Mouse (Mus musculus) kidney, adult 2 months (tissue): ENCODE measurements at regions not wholly inside any gene's neighbourhood (a gene's known extent, or its start where the extent isn't known, plus 50 kb on each side); places are given as distances from the start of the nearest gene placed in this dataset.
"Not testable (repeated sequence)": the region's sequence is repeated elsewhere in the genome, so short reads cannot be mapped to it uniquely, and the experiment has no call there.

Source experiments
- DNase-seq: peaks from one replicate; pipeline ENCODE4 v3.0.0; 2021
- H3K27ac ChIP-seq: fragments of 200-500 bp; 2 replicates; pipeline ENCODE4 v1.5.1; 2012; ENCODE audit warnings: low read depth, low read length, control low read depth, inconsistent platforms; ENCODE audit not compliant: insufficient read depth
- H3K27me3 ChIP-seq: fragments of 200-500 bp; replicated peaks from 2 replicates; pipeline ENCODE4 v1.6.1; 2012; ENCODE audit warnings: mild to moderate bottlenecking, moderate library complexity, low read length, inconsistent platforms; ENCODE audit not compliant: control insufficient read depth, insufficient read depth
- H3K36me3 ChIP-seq: fragments of 200-500 bp; 2 replicates; pipeline ENCODE4 v1.6.1; 2012; ENCODE audit warnings: mild to moderate bottlenecking, moderate library complexity, low read length, inconsistent platforms; ENCODE audit not compliant: control insufficient read depth, insufficient read depth
- H3K4me1 ChIP-seq: fragments of 200-500 bp; 2 replicates; pipeline ENCODE4 v1.6.1; 2011; ENCODE audit warnings: low read length; ENCODE audit not compliant: control insufficient read depth, insufficient read depth
- H3K4me3 ChIP-seq: fragments of 200-500 bp; 2 replicates; pipeline ENCODE4 v1.5.1; 2011; ENCODE audit warnings: mild to moderate bottlenecking, low read depth, low read length, control low read depth; ENCODE audit not compliant: insufficient read depth
- CTCF ChIP-seq: fragments of 200-500 bp; conservative IDR thresholded peaks from 2 replicates; pipeline ENCODE4 v1.5.1; 2011; ENCODE audit warnings: low read depth, mild to moderate bottlenecking, control low read depth, low read length, moderate library complexity, mixed read lengths; ENCODE audit not compliant: insufficient read depth, insufficient read length
- POLR2A ChIP-seq: fragments of 200-500 bp; IDR thresholded peaks from one replicate; pipeline ENCODE4 v1.6.1; 2011; ENCODE audit warnings: low read depth, low read length, control low read depth
- WGBS: fragments of 180-500 bp; shearing (Covaris S2); methylation state at CpG from one replicate; pipeline ENCODE4 v1.1.7; 2018; 5-methylcytosine and 5-hydroxymethylcytosine counted together

GRCm38 (mm10) chr10:10185298-10185883, 284.5 kb upstream of the Stxbp5 start:
- no peaks in the 10 kb centered on the region for H3K4me1 ChIP-seq
- H3K27me3 ChIP-seq = no peaks in the 10 kb centered on the region; the same call in 1 of the 2 replicates
- DNase-seq = no peak
- TF ChIP-seq POLR2A = no peak
- no peak for TF ChIP-seq CTCF
- 78% methylated on average over 8 of the region's 8 CpGs for WGBS
- H3K27ac ChIP-seq = no peak overlapping the region
- no peaks in the 10 kb centered on the region for H3K36me3 ChIP-seq
- no peak overlapping the region for H3K4me3 ChIP-seq

GRCm38 (mm10) chr10:10184386-10184785, 283.5 kb upstream of the Stxbp5 start:
- no peaks in the 10 kb centered on the region for H3K36me3 ChIP-seq
- H3K27me3 ChIP-seq = no peaks in the 10 kb centered on the region; the same call in 1 of the 2 replicates
- H3K27ac ChIP-seq = no peak overlapping the region
- H3K4me3 ChIP-seq = no peak overlapping the region
- no peak for DNase-seq
- no peak for TF ChIP-seq CTCF
- WGBS = 51% methylated on average over 5 of the region's 5 CpGs
- no peaks in the 10 kb centered on the region for H3K4me1 ChIP-seq

GRCm38 (mm10) chr10:10177037-10177436, 276.2 kb upstream of the Stxbp5 start:
- H3K27me3 ChIP-seq, H3K27ac ChIP-seq, DNase-seq, H3K4me3 ChIP-seq, H3K36me3 ChIP-seq, H3K4me1 ChIP-seq: not testable (repeated sequence)
- WGBS = 91% methylated on average over 3 of the region's 3 CpGs
